Mouse (Mus musculus) stomach, embryonic 16.5 days (tissue): ENCODE results near the gene Kctd8. TPM values are rescaled to one million over a fixed set of nuclear protein-coding genes. Genes with fewer than 3 reads are reported as not detected.

Experiments
- ATAC-seq: fragments of 200-750 bp; cut with Nextera tagmentation; 2 replicates; pipeline ENCODE4 v1.8.0; 2017; ENCODE audit warnings: moderate number of reproducible peaks, moderate TSS enrichment; ENCODE audit not compliant: insufficient read depth, low FRiP score
- H3K27ac ChIP-seq: fragments of 300-500 bp; sonication (generic); 2 replicates; pipeline ENCODE4 v1.5.1; 2014; ENCODE audit warnings: low read length
- H3K27me3 ChIP-seq: fragments of 300-500 bp; sonication (generic); 2 replicates; pipeline ENCODE4 v1.6.1; 2014; ENCODE audit warnings: low read length, control low read depth, mixed read lengths; ENCODE audit not compliant: control insufficient read depth, insufficient read depth
- H3K36me3 ChIP-seq: fragments of 300-500 bp; sonication (generic); 2 replicates; pipeline ENCODE4 v1.6.1; 2014; ENCODE audit warnings: low read length; ENCODE audit not compliant: control insufficient read depth, insufficient read depth
- H3K4me1 ChIP-seq: fragments of 300-500 bp; sonication (generic); 2 replicates; pipeline ENCODE4 v1.6.1; 2014; ENCODE audit warnings: low read length, control low read depth, mixed read lengths; ENCODE audit not compliant: control insufficient read depth, insufficient read depth
- H3K4me2 ChIP-seq: fragments of 300-500 bp; sonication (generic); 2 replicates; pipeline ENCODE4 v1.6.1; 2014; ENCODE audit warnings: low read depth, low read length, mixed read lengths
- H3K4me3 ChIP-seq: fragments of 300-500 bp; sonication (generic); replicated peaks from 2 replicates; pipeline ENCODE4 v1.5.1; 2014; ENCODE audit warnings: mild to moderate bottlenecking, low read length
- H3K9ac ChIP-seq: fragments of 300-500 bp; sonication (generic); 2 replicates; pipeline ENCODE4 v1.6.1; 2014; ENCODE audit warnings: low read length
- H3K9me3 ChIP-seq: fragments of 300-500 bp; sonication (generic); replicated peaks from 2 replicates; pipeline ENCODE4 v1.6.1; 2016; ENCODE audit warnings: low read length, control low read depth; ENCODE audit not compliant: control insufficient read depth
- WGBS: fragments of 180-500 bp; shearing (Covaris S2); extraction: QIAGEN DNeasy Blood & Tissue Kit; methylation state at CpG from one replicate; pipeline ENCODE4 v1.1.7; 2014; 5-methylcytosine and 5-hydroxymethylcytosine counted together
- polyA plus RNA-seq: library from polyadenylated mRNA; unstranded; fragments of >200 nt; fragmentation: Nextera tagmentation; extraction: Ambion mirVana; gene quantifications from 2 replicates; pipeline ENCODE4 v1.2.1, GENCODE M21; 2015

Gene Kctd8
- polyA plus RNA-seq, result 2.1 and 2.4 TPM in 2 replicates

GRCm38 (mm10) chr5:69340919-69341801, at the start of gene Kctd8:
Gene Kctd8, minus strand, starts transcription at chr5:69341679.
- Histone ChIP-seq H3K27ac (no peak within 1 kb of the TSS), H3K27me3 (0 out of 2 replicates have a peak, but pooled peaks cover 8% of the 10 kb centered on the region), H3K9ac (peak within 1 kb of the TSS; percentile 71), H3K4me1 (no peaks in the 10 kb centered on the region), H3K4me2 (peak within 1 kb of the TSS; percentile 75), H3K9me3 (no peaks in the 10 kb centered on the region), H3K4me3 (peak within 1 kb of the TSS; percentile 61), H3K36me3 (no peaks in the 10 kb centered on the region)
- WGBS, result under 1% methylated on average over 85 of the region's 87 CpGs
- ATAC-seq, result peak; percentile 88

DNA sequence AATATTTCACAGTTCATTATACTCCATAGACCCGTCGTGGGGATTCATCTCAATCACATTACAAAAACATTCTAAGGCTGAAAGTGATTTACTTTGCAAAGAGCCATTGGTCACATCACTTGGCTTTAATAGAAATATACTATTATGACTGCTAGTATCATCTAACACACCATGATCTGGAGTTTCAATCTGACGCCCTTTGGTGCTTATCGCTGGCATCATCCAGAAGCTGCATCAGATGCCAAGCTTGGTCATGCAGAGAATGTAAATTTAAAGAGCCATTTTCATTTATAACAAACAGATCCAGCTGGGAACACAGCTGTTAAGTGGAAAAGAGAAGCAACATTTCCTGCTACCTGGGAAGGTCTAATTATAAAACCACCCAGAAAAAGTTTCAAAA, 37.6 kb upstream of the Kctd8 start:
- Histone ChIP-seq H3K27ac (no peak overlapping the region), H3K4me1 (no peaks in the 10 kb centered on the region), H3K9ac (no peak overlapping the region), H3K4me3 (no peak overlapping the region), H3K4me2 (no peak overlapping the region), H3K36me3 (no peaks in the 10 kb centered on the region), H3K27me3 (no peaks in the 10 kb centered on the region), H3K9me3 (no peaks in the 10 kb centered on the region)
- 87% methylated on average over 4 of the region's 4 CpGs for WGBS
- no peak for ATAC-seq

GRCm38 (mm10) chr5:69350596-69350995, 9.1 kb upstream of the Kctd8 start:
- no peak for ATAC-seq
- no peak overlapping the region for H3K9ac ChIP-seq
- H3K27ac ChIP-seq, result no peak overlapping the region
- H3K4me3 ChIP-seq, result no peak overlapping the region
- no peak overlapping the region for H3K4me2 ChIP-seq
- 63% methylated on average over 3 of the region's 3 CpGs for WGBS
- no peaks in the 10 kb centered on the region for H3K27me3 ChIP-seq
- no peaks in the 10 kb centered on the region for H3K9me3 ChIP-seq
- no peaks in the 10 kb centered on the region for H3K36me3 ChIP-seq
- H3K4me1 ChIP-seq, result no peaks in the 10 kb centered on the region

DNA sequence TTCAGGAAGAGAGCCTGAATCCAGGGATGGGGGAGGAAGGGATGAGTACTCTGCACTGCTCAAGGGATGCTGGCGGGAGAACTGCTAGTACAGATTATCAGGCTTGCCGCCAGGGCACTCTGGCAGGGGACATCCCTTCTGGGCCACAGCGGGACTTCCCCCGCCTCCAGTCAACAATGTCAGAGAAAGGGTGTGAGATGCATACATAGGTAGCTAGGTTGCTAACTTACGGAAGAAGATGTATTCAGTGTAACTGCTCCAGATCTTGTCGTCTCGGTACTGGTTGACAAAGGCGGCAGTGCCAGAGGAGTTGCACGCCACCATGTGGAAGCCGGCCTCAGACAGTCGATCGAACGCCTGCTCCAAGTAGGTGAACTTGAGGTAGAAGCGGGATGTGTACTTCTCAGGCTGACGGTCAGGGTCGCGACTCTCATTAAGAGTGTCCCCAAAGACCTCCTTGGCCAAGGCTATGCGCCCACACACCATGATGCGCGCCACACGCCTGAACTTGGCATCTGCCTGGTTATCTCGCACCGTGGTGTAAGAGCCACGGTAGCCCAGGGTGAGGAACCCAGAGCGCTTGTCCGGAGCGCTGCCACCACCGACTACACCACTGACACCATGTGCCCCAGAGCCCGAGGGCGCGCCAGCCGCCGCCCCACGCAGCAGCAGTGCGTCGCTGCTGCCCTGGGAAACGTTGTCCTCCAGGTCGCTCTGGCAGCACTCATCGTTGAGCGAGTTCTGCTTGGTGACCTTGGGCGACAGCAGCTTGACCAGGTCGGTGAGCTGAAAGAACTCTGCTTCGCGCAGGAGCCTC, 1.2 kb downstream of the Kctd8 start:
- ATAC-seq, result 0 out of 2 replicates have a peak, but pooled peaks have one; percentile 8
- Histone ChIP-seq H3K4me3 (peak overlapping the region; percentile 61), H3K27me3 (0 out of 2 replicates have a peak, but pooled peaks cover 8% of the 10 kb centered on the region), H3K9ac (peak overlapping the region; percentile 71), H3K4me1 (no peaks in the 10 kb centered on the region), H3K9me3 (no peaks in the 10 kb centered on the region), H3K4me2 (peak overlapping the region; percentile 75), H3K27ac (no peak overlapping the region), H3K36me3 (no peaks in the 10 kb centered on the region)
- under 1% methylated on average over 44 of the region's 44 CpGs for WGBS

- ATAC-seq, result no peak
- Histone ChIP-seq H3K36me3 (no peaks in the 10 kb centered on the region), H3K4me3 (peak overlapping the region; percentile 61), H3K27me3 (0 out of 2 replicates have a peak, but pooled peaks cover 8% of the 10 kb centered on the region), H3K9me3 (no peaks in the 10 kb centered on the region), H3K9ac (no peak overlapping the region), H3K4me2 (peak overlapping the region; percentile 75; the same call in 1 of the 2 replicates), H3K4me1 (no peaks in the 10 kb centered on the region), H3K27ac (no peak overlapping the region)
- 40% methylated on average over 6 of the region's 6 CpGs for WGBS
These were observed 1.9 kb downstream of the Kctd8 start for GRCm38 (mm10) chr5:69339623-69339970.

GRCm38 (mm10) chr5:69338916-69339622, 2.4 kb downstream of the Kctd8 start:
- Histone ChIP-seq H3K27ac (peak overlapping the region; percentile 7; the same call in 1 of the 2 replicates), H3K27me3 (0 out of 2 replicates have a peak, but pooled peaks cover 8% of the 10 kb centered on the region), H3K4me3 (peak overlapping the region; percentile 61), H3K36me3 (no peaks in the 10 kb centered on the region), H3K9ac (no peak overlapping the region), H3K4me1 (no peaks in the 10 kb centered on the region), H3K9me3 (no peaks in the 10 kb centered on the region), H3K4me2 (peak overlapping the region; percentile 75; the same call in 1 of the 2 replicates)
- ATAC-seq, result peak; percentile 55; the same call in 1 of the 2 replicates
- WGBS, result 21% methylated on average over 4 of the region's 4 CpGs

DNA sequence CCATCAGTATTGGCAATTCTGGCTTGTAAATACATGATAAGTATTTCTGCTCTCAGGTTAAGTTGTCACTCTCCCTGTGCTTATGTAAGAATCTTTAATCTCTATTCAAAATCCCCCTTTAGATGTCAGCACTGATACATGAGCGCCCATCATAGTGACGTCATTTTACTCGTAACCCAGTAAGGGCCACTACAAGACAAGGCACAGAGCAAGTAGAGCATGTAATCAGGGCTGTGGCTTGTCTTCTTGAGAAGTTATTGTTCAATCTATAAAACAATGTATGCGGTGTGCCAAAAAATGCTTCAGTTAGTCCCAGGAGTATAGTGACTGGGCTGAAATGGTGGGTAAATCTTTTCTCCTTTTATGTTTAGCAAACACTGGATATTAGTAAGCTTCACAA, 13.9 kb downstream of the Kctd8 start:
- Histone ChIP-seq H3K36me3 (no peaks in the 10 kb centered on the region), H3K27me3 (no peaks in the 10 kb centered on the region), H3K4me2 (no peak overlapping the region), H3K9ac (no peak overlapping the region), H3K4me1 (no peaks in the 10 kb centered on the region), H3K4me3 (no peak overlapping the region), H3K9me3 (no peaks in the 10 kb centered on the region), H3K27ac (no peak overlapping the region)
- ATAC-seq, result no peak
- 79% methylated on average over 4 of the region's 4 CpGs for WGBS

DNA sequence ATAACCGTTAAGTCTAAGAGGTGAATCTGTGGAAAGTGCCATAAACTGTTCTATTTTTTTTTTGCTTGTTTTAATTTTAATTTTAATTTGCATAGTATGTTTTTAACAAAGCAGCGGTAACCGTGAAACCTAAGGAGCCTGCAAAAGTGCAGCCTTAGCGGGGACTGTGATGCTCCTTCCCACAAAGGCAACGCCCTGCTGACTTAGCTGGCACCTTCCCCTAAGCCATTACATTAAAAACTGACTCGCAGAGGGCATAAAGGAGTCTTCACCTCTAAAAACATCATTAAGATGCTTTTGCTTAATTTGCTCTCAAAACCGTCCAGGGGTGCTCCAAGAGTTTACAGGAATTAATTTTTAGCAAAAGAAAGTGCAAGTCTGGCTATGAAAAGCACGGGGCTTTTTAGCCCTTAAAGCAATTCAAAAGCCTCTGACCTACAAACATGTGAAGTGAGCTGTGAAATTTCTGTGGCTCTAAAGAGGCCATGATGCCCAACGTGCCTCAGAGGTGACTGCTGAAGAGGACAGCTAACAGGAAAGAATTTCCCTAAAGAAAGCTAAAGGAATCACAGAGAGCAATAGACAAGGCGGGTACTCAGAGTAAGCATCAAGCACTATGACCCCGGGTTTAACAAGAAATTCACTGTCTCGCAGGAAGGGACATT, 16.8 kb downstream of the Kctd8 start:
- 73% methylated on average over 12 of the region's 12 CpGs for WGBS
- Histone ChIP-seq H3K9ac (no peak overlapping the region), H3K27ac (no peak overlapping the region), H3K4me3 (no peak overlapping the region), H3K36me3 (no peaks in the 10 kb centered on the region), H3K27me3 (no peaks in the 10 kb centered on the region), H3K9me3 (no peaks in the 10 kb centered on the region), H3K4me1 (no peaks in the 10 kb centered on the region), H3K4me2 (no peak overlapping the region)
- ATAC-seq, result no peak
